Mouse (Mus musculus) stomach, embryonic 14.5 days (tissue): ENCODE measurements around the gene Pga5. TPM values are rescaled to one million over a fixed set of nuclear protein-coding genes. Genes with fewer than 3 reads are reported as not detected.
A peak's percentile ranks its signal among the peaks of the same experiment; 100 is the strongest.

Experiments
- ATAC-seq: fragments of 200-750 bp; cut with Nextera tagmentation; 2 replicates; pipeline ENCODE4 v1.8.0; 2017; ENCODE audit warnings: low read depth, moderate TSS enrichment; ENCODE audit not compliant: insufficient number of reproducible peaks, insufficient read depth, low FRiP score
- H3K27ac ChIP-seq: fragments of 300-500 bp; sonication (generic); 2 replicates; pipeline ENCODE4 v1.5.1; 2014; ENCODE audit warnings: mild to moderate bottlenecking, low read length, moderate library complexity, mixed read lengths
- H3K27me3 ChIP-seq: fragments of 300-500 bp; sonication (generic); 2 replicates; pipeline ENCODE4 v1.6.1; 2014; ENCODE audit warnings: low read length, control low read depth, mixed read lengths; ENCODE audit not compliant: control insufficient read depth, insufficient read depth
- H3K36me3 ChIP-seq: fragments of 300-500 bp; sonication (generic); 2 replicates; pipeline ENCODE4 v1.6.1; 2014; ENCODE audit warnings: mild to moderate bottlenecking, control low read depth, low read length, moderate library complexity, mixed read lengths; ENCODE audit not compliant: control insufficient read depth, insufficient read depth
- H3K4me1 ChIP-seq: fragments of 300-500 bp; sonication (generic); 2 replicates; pipeline ENCODE4 v1.6.1; 2014; ENCODE audit warnings: low read length, control low read depth, mixed read lengths; ENCODE audit not compliant: control insufficient read depth, insufficient read depth
- H3K4me2 ChIP-seq: fragments of 300-500 bp; sonication (generic); replicated peaks from 2 replicates; pipeline ENCODE4 v1.6.1; 2014; ENCODE audit warnings: low read depth, low read length, control low read depth
- H3K4me3 ChIP-seq: fragments of 300-500 bp; sonication (generic); 2 replicates; pipeline ENCODE4 v1.5.1; 2014; ENCODE audit warnings: low read depth, low read length, control low read depth
- H3K9ac ChIP-seq: fragments of 300-500 bp; sonication (generic); replicated peaks from 2 replicates; pipeline ENCODE4 v1.6.1; 2014; ENCODE audit warnings: low read depth, mild to moderate bottlenecking, control low read depth, low read length, moderate library complexity, mixed read lengths
- H3K9me3 ChIP-seq: fragments of 300-500 bp; sonication (generic); 2 replicates; pipeline ENCODE4 v1.6.1; 2016; ENCODE audit warnings: low read depth, low read length, control low read depth; ENCODE audit not compliant: control insufficient read depth
- WGBS: fragments of 180-500 bp; shearing (Covaris S2); extraction: QIAGEN DNeasy Blood & Tissue Kit; methylation state at CpG from one replicate; pipeline ENCODE4 v1.1.7; 2014; 5-methylcytosine and 5-hydroxymethylcytosine counted together
- polyA plus RNA-seq: library from polyadenylated mRNA; unstranded; fragments of >200 nt; fragmentation: Nextera tagmentation; extraction: Ambion mirVana; gene quantifications from 2 replicates; pipeline ENCODE4 v1.2.1, GENCODE M21; 2014

Gene Pga5
- polyA plus RNA-seq = 10.2 and 14.1 TPM in 2 replicates

GRCm38 (mm10) chr19:10677915-10678771, at the start of gene Pga5:
Gene Pga5 (minus strand): TSS chr19:10678071.
- no peaks in the 10 kb centered on the region for H3K4me1 ChIP-seq
- no peak within 1 kb of the TSS for H3K4me3 ChIP-seq
- no peak within 1 kb of the TSS for H3K9ac ChIP-seq
- H3K36me3 ChIP-seq = no peaks in the 10 kb centered on the region
- H3K9me3 ChIP-seq = no peaks in the 10 kb centered on the region
- whole genome bisulfite sequencing = 40% methylated on average over 6 of the region's 6 CpGs
- H3K4me2 ChIP-seq = no peak within 1 kb of the TSS
- H3K27ac ChIP-seq = no peak within 1 kb of the TSS
- peak; percentile 37; the same call in 1 of the 2 replicates for ATAC-seq
- no peaks in the 10 kb centered on the region for H3K27me3 ChIP-seq

- peak overlapping the region; percentile 0; the same call in 1 of the 2 replicates for H3K27ac ChIP-seq
- WGBS = 76% methylated on average over 13 of the region's 13 CpGs
- H3K36me3 ChIP-seq = no peaks in the 10 kb centered on the region
- peaks cover 10% of the 10 kb centered on the region; the same call in 1 of the 2 replicates for H3K4me1 ChIP-seq
- 0 out of 2 replicates have a peak, but pooled peaks cover 3% of the 10 kb centered on the region for H3K27me3 ChIP-seq
- H3K9me3 ChIP-seq = no peaks in the 10 kb centered on the region
- H3K9ac ChIP-seq = no peak overlapping the region
- H3K4me3 ChIP-seq = no peak overlapping the region
- H3K4me2 ChIP-seq = no peak overlapping the region
- no peak for ATAC-seq
Observed at GRCm38 (mm10) chr19:10724629-10725363, 46.9 kb upstream of the Pga5 start.

GRCm38 (mm10) chr19:10723649-10724048, 45.8 kb upstream of the Pga5 start:
- H3K4me2 ChIP-seq = no peak overlapping the region
- H3K4me1 ChIP-seq = peaks cover 10% of the 10 kb centered on the region; the same call in 1 of the 2 replicates
- H3K36me3 ChIP-seq = no peaks in the 10 kb centered on the region
- ATAC-seq = peak; percentile 66; the same call in 1 of the 2 replicates
- peak overlapping the region; percentile 53; the same call in 1 of the 2 replicates for H3K27ac ChIP-seq
- WGBS = 35% methylated on average over 5 of the region's 5 CpGs
- H3K9me3 ChIP-seq = no peaks in the 10 kb centered on the region
- H3K9ac ChIP-seq = no peak overlapping the region
- H3K4me3 ChIP-seq = no peak overlapping the region
- 0 out of 2 replicates have a peak, but pooled peaks cover 3% of the 10 kb centered on the region for H3K27me3 ChIP-seq

GRCm38 (mm10) chr19:10723084-10723483, 45.2 kb upstream of the Pga5 start:
- ATAC-seq = no peak
- WGBS = 17% methylated on average over 13 of the region's 13 CpGs
- Histone ChIP-seq H3K27me3 (0 out of 2 replicates have a peak, but pooled peaks cover 3% of the 10 kb centered on the region), H3K9me3 (no peaks in the 10 kb centered on the region), H3K36me3 (no peaks in the 10 kb centered on the region), H3K9ac (no peak overlapping the region), H3K4me1 (peaks cover 10% of the 10 kb centered on the region; the same call in 1 of the 2 replicates), H3K27ac (peak overlapping the region; percentile 53), H3K4me2 (no peak overlapping the region), H3K4me3 (no peak overlapping the region)

- Histone ChIP-seq H3K27ac (no peak overlapping the region), H3K9me3 (no peaks in the 10 kb centered on the region), H3K36me3 (no peaks in the 10 kb centered on the region), H3K9ac (no peak overlapping the region), H3K4me3 (no peak overlapping the region), H3K4me1 (peaks cover 10% of the 10 kb centered on the region; the same call in 1 of the 2 replicates), H3K4me2 (no peak overlapping the region), H3K27me3 (0 out of 2 replicates have a peak, but pooled peaks cover 3% of the 10 kb centered on the region)
- 48% methylated on average over 5 of the region's 5 CpGs for WGBS
- no peak for ATAC-seq
Observed at GRCm38 (mm10) chr19:10721064-10721463, 43.2 kb upstream of the Pga5 start.

- 22% methylated on average over 3 of the region's 3 CpGs for WGBS
- Histone ChIP-seq H3K27me3 (0 out of 2 replicates have a peak, but pooled peaks cover 3% of the 10 kb centered on the region), H3K9ac (no peak overlapping the region), H3K4me3 (no peak overlapping the region), H3K27ac (no peak overlapping the region), H3K4me2 (no peak overlapping the region), H3K36me3 (no peaks in the 10 kb centered on the region), H3K4me1 (peaks cover 10% of the 10 kb centered on the region; the same call in 1 of the 2 replicates), H3K9me3 (no peaks in the 10 kb centered on the region)
- no peak for ATAC-seq
Observed at GRCm38 (mm10) chr19:10720524-10720923, 42.7 kb upstream of the Pga5 start.

- 33% methylated on average over 2 of the region's 2 CpGs for WGBS
Observed at GRCm38 (mm10) chr19:10719751-10720150, 41.9 kb upstream of the Pga5 start.

GRCm38 (mm10) chr19:10718251-10718775, 40.4 kb upstream of the Pga5 start:
- no peak for ATAC-seq
- WGBS = 70% methylated on average over 7 of the region's 7 CpGs

More at GRCm38 (mm10) chr19:10719751-10720150, 41.9 kb upstream of the Pga5 start:
- ATAC-seq = no peak
- H3K4me3 ChIP-seq = no peak overlapping the region
- peaks cover 10% of the 10 kb centered on the region; the same call in 1 of the 2 replicates for H3K4me1 ChIP-seq
- 0 out of 2 replicates have a peak, but pooled peaks cover 3% of the 10 kb centered on the region for H3K27me3 ChIP-seq
- H3K27ac ChIP-seq = no peak overlapping the region
- H3K36me3 ChIP-seq = no peaks in the 10 kb centered on the region
- no peak overlapping the region for H3K4me2 ChIP-seq
- H3K9me3 ChIP-seq = no peaks in the 10 kb centered on the region
- no peak overlapping the region for H3K9ac ChIP-seq

More at GRCm38 (mm10) chr19:10718251-10718775, 40.4 kb upstream of the Pga5 start:
- H3K27me3 ChIP-seq = 0 out of 2 replicates have a peak, but pooled peaks cover 3% of the 10 kb centered on the region
- H3K9me3 ChIP-seq = no peaks in the 10 kb centered on the region
- peaks cover 6% of the 10 kb centered on the region for H3K36me3 ChIP-seq
- no peak overlapping the region for H3K27ac ChIP-seq
- H3K9ac ChIP-seq = no peak overlapping the region
- H3K4me3 ChIP-seq = no peak overlapping the region
- H3K4me1 ChIP-seq = peaks cover 10% of the 10 kb centered on the region; the same call in 1 of the 2 replicates
- H3K4me2 ChIP-seq = no peak overlapping the region
